In genomic region chr5:77806334-77807157, GRCm38 (mm10) we compare ENCODE assay signal across 20 mouse cellular contexts.
DNase-seq lines count a peak whose midpoint lies in the region; ATAC-seq and TF ChIP-seq lines count a peak whose summit lies in the region.
"Had no signal": no experiment of that assay in that cellular context is flagged by ENCODE, and none has a peak within 500 bp of the region (broad histone marks: within the 10 kb centered on the region; RNA-seq: fewer than 3 reads in every experiment).

No protein-coding gene starts in this region.

- DNase-seq in cerebellum, postnatal 10 days, result peak; percentile 39 to 50
- no peak for DNase-seq in cerebellum, adult 18-20 months
- no peak for DNase-seq in midbrain, embryonic 11.5 days (ENCODE audit: low spot score, missing footprints)
- DNase-seq in midbrain, embryonic 10.5 days (ENCODE audit: low spot score), result no peak
- no peak for DNase-seq in midbrain, postnatal 0 days (ENCODE audit: low spot score)
- DNase-seq in left cerebral cortex, adult 8-10 months (ENCODE audit: low spot score in 2 of 2), result no peak
- no peak for DNase-seq in B cell, adult 2 months
- DNase-seq: adrenal gland, adult 2 months; cerebellum, adult 11-12 months; heart, postnatal 36 days; lung, postnatal 10 days; thymus, postnatal 36 days had no signal

- no peaks in the 10 kb centered on the region for H3K36me3 ChIP-seq in midbrain, embryonic 11.5 days (ENCODE audit: control insufficient read depth, insufficient read depth, low read length)
- no peaks in the 10 kb centered on the region for H3K36me3 ChIP-seq in midbrain, embryonic 10.5 days
- no peaks in the 10 kb centered on the region for H3K36me3 ChIP-seq in hindbrain, embryonic 13.5 days
- H3K36me3 ChIP-seq in midbrain, postnatal 0 days (ENCODE audit: insufficient read depth, low read length), result no peaks in the 10 kb centered on the region
- H3K36me3 ChIP-seq: embryonic facial prominence, embryonic 10.5 days; heart, embryonic 13.5 days; intestine, embryonic 15.5 days; limb, embryonic 12.5 days; liver, embryonic 15.5 days had no signal

- H3K4me3 ChIP-seq in midbrain, embryonic 11.5 days (ENCODE audit: low read depth, low read length), result no peak overlapping the region
- H3K4me3 ChIP-seq in midbrain, embryonic 10.5 days, result no peak overlapping the region
- H3K4me3 ChIP-seq in hindbrain, embryonic 13.5 days, result no peak overlapping the region
- no peak overlapping the region for H3K4me3 ChIP-seq in midbrain, postnatal 0 days (ENCODE audit: low read depth, low read length)
- H3K4me3 ChIP-seq: embryonic facial prominence, embryonic 10.5 days; heart, embryonic 13.5 days; intestine, embryonic 15.5 days; left cerebral cortex, adult 2 months; limb, embryonic 12.5 days; liver, embryonic 15.5 days; megakaryocyte, embryonic 14.5 days had no signal

- TF ChIP-seq CTCF in midbrain, postnatal 0 days (IDR thresholded peaks at IDR 0.05), result no peak

- H3K27ac ChIP-seq in midbrain, embryonic 11.5 days (ENCODE audit: low read depth, low read length), result no peak overlapping the region
- H3K27ac ChIP-seq in midbrain, embryonic 10.5 days (replicated peaks), result no peak overlapping the region
- peak overlapping the region; percentile 69 for H3K27ac ChIP-seq in hindbrain, embryonic 13.5 days
- H3K27ac ChIP-seq in midbrain, postnatal 0 days (ENCODE audit: low read depth, low read length), result 0 out of 2 replicates have a peak overlapping the region, but pooled peaks have one; percentile 12
- H3K27ac ChIP-seq: embryonic facial prominence, embryonic 10.5 days; heart, embryonic 13.5 days; intestine, embryonic 15.5 days; left cerebral cortex, adult 2 months; limb, embryonic 12.5 days; liver, embryonic 15.5 days had no signal

- WGBS in midbrain, embryonic 11.5 days, result 68% methylated on average over 9 of the region's 9 CpGs
- WGBS in midbrain, embryonic 10.5 days, result 78% methylated on average over 9 of the region's 9 CpGs
- WGBS in hindbrain, embryonic 13.5 days, result 21% methylated on average over 9 of the region's 9 CpGs
- 28% methylated on average over 9 of the region's 9 CpGs for WGBS in midbrain, postnatal 0 days

- H3K27me3 ChIP-seq in midbrain, embryonic 11.5 days (ENCODE audit: control insufficient read depth, insufficient read depth, low read length), result no peaks in the 10 kb centered on the region
- H3K27me3 ChIP-seq in midbrain, embryonic 10.5 days (ENCODE audit: low read depth, poor library complexity, severe bottlenecking), result no peaks in the 10 kb centered on the region
- no peaks in the 10 kb centered on the region for H3K27me3 ChIP-seq in hindbrain, embryonic 13.5 days
- no peaks in the 10 kb centered on the region for H3K27me3 ChIP-seq in midbrain, postnatal 0 days (ENCODE audit: insufficient read depth, low read length)
- H3K27me3 ChIP-seq: heart, embryonic 13.5 days; intestine, embryonic 15.5 days; limb, embryonic 12.5 days; liver, embryonic 15.5 days; megakaryocyte, embryonic 14.5 days had no signal

- no peaks in the 10 kb centered on the region for H3K4me1 ChIP-seq in midbrain, embryonic 11.5 days (ENCODE audit: control insufficient read depth, insufficient read depth, low read length)
- H3K4me1 ChIP-seq in midbrain, embryonic 10.5 days, result no peaks in the 10 kb centered on the region; the same call in 1 of the 2 replicates
- peaks cover 35% of the 10 kb centered on the region for H3K4me1 ChIP-seq in hindbrain, embryonic 13.5 days (replicated peaks)
- H3K4me1 ChIP-seq in midbrain, postnatal 0 days (ENCODE audit: insufficient read depth, low read length), result no peaks in the 10 kb centered on the region
- H3K4me1 ChIP-seq: intestine, embryonic 15.5 days; liver, embryonic 15.5 days; megakaryocyte, embryonic 14.5 days had no signal

- H3K9me3 ChIP-seq in midbrain, embryonic 11.5 days (ENCODE audit: control insufficient read depth, low read length), result no peaks in the 10 kb centered on the region
- H3K9me3 ChIP-seq in midbrain, embryonic 10.5 days (replicated peaks), result no peaks in the 10 kb centered on the region
- no peaks in the 10 kb centered on the region for H3K9me3 ChIP-seq in hindbrain, embryonic 13.5 days
- no peaks in the 10 kb centered on the region for H3K9me3 ChIP-seq in midbrain, postnatal 0 days (ENCODE audit: low read length)
- H3K9me3 ChIP-seq: embryonic facial prominence, embryonic 10.5 days; heart, embryonic 13.5 days; intestine, embryonic 15.5 days; limb, embryonic 12.5 days; liver, embryonic 15.5 days; megakaryocyte, embryonic 14.5 days had no signal

- no peak overlapping the region for H3K4me2 ChIP-seq in midbrain, embryonic 11.5 days
- 0 out of 2 replicates have a peak overlapping the region, but pooled peaks have one; percentile 4 for H3K4me2 ChIP-seq in hindbrain, embryonic 13.5 days
- no peak overlapping the region for H3K4me2 ChIP-seq in midbrain, postnatal 0 days (ENCODE audit: low read depth, low read length, poor library complexity, severe bottlenecking)
- H3K4me2 ChIP-seq: heart, embryonic 13.5 days; intestine, embryonic 15.5 days; limb, embryonic 12.5 days; liver, embryonic 15.5 days had no signal

- no peak overlapping the region for H3K9ac ChIP-seq in midbrain, embryonic 11.5 days (ENCODE audit: low read length)
- no peak overlapping the region for H3K9ac ChIP-seq in hindbrain, embryonic 13.5 days
- H3K9ac ChIP-seq in midbrain, postnatal 0 days (replicated peaks; ENCODE audit: low read length, poor library complexity, severe bottlenecking), result no peak overlapping the region
- H3K9ac ChIP-seq: heart, embryonic 13.5 days; intestine, embryonic 15.5 days; limb, embryonic 12.5 days; liver, embryonic 15.5 days had no signal

- peak; percentile 56 for ATAC-seq in midbrain, embryonic 11.5 days (ENCODE audit: low FRiP score)
- ATAC-seq in hindbrain, embryonic 13.5 days (ENCODE audit: low FRiP score), result no peak
- ATAC-seq in midbrain, postnatal 0 days (ENCODE audit: low FRiP score), result no peak
- ATAC-seq: intestine, embryonic 15.5 days had no signal

Comparison
In these comparisons a context has a peak if more than half of its experiments do, and no peak if none do; other contexts are left out.
1. DNase-seq: peak in cerebellum, postnatal 10 days (2 of 2); none in cerebellum, adult 18-20 months (0 of 2), midbrain, embryonic 11.5 days (single experiment), midbrain, embryonic 10.5 days (single experiment), midbrain, postnatal 0 days (single experiment), left cerebral cortex, adult 8-10 months (0 of 2) and B cell, adult 2 months (0 of 2).
2. H3K27ac ChIP-seq: peak in hindbrain, embryonic 13.5 days (single experiment) and midbrain, postnatal 0 days (single experiment); none in midbrain, embryonic 11.5 days (single experiment) and midbrain, embryonic 10.5 days (single experiment).